16 mouse cellular contexts compared by ENCODE assay signal in genomic region chr15:7497852-7498251, GRCm38 (mm10).
"Had no signal": no experiment of that assay in that cellular context is flagged by ENCODE, and none has a peak within 500 bp of the region (broad histone marks: within the 10 kb centered on the region; RNA-seq: fewer than 3 reads in every experiment).

No protein-coding gene starts in this region.

- H3K36me3 ChIP-seq: neural tube, embryonic 13.5 days; neural tube, embryonic 15.5 days; stomach, embryonic 15.5 days had no signal

- H3K9ac ChIP-seq: neural tube, embryonic 13.5 days; neural tube, embryonic 15.5 days; stomach, embryonic 15.5 days had no signal

- H3K9me3 ChIP-seq: neural tube, embryonic 13.5 days; neural tube, embryonic 15.5 days; stomach, embryonic 15.5 days had no signal

- H3K4me2 ChIP-seq: neural tube, embryonic 13.5 days; neural tube, embryonic 15.5 days; stomach, embryonic 15.5 days had no signal

- H3K27ac ChIP-seq: neural tube, embryonic 13.5 days; neural tube, embryonic 15.5 days; stomach, embryonic 15.5 days; stomach, postnatal 0 days had no signal

- H3K4me1 ChIP-seq: neural tube, embryonic 13.5 days; neural tube, embryonic 15.5 days; stomach, embryonic 15.5 days had no signal

- DNase-seq: retina, postnatal 1 day; right cerebral cortex, adult 18-20 months; right cerebral cortex, postnatal 14 days; right cerebral cortex, postnatal 25 days; right cerebral cortex, postnatal 4 days; spleen, adult 18-20 months; thymus, adult 18-20 months; thymus, adult 2 months; thymus, postnatal 14 days; thymus, postnatal 25 days; thymus, postnatal 36 days; thymus, postnatal 4 days had no signal

- H3K4me3 ChIP-seq: neural tube, embryonic 13.5 days; neural tube, embryonic 15.5 days; stomach, embryonic 15.5 days had no signal

- H3K27me3 ChIP-seq: neural tube, embryonic 13.5 days; neural tube, embryonic 15.5 days; stomach, embryonic 15.5 days had no signal
